ENCODE assay signal across 9 mouse cellular contexts in the genomic region with DNA sequence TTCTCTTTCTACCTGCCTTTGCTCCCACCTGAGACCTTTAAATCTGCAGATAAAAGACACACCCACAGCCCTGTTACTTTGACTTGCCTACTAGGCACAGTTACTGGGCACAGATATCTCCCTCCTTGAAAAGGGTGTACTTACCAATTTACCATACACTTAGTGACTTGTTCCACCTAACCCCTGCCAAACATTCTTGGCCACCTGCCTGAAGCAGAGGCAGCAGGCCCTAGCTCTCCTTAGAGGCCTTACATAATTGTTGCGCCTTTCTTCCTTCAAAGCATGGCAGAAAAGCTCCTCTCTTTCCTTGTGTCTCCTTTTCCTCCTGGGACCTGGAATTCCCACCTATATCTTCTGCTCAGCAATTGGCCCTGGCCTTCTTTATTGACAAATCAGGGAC.
A peak's percentile ranks its signal among the peaks of the same experiment; 100 is the strongest.
DNase-seq lines count a peak whose midpoint lies in the region.
"Had no signal": no experiment of that assay in that cellular context is flagged by ENCODE, and none has a peak within 500 bp of the region (broad histone marks: within the 10 kb centered on the region; RNA-seq: fewer than 3 reads in every experiment).

No protein-coding gene starts in this region.

- intact Hi-C loops in heart, postnatal 25 days (cut with DNase I): no loop called here

- peak; percentile 92 for DNase-seq in heart, adult 11 months
- no peak for DNase-seq in heart, postnatal 25 days (ENCODE audit: low spot score)
- peak; percentile 3 for DNase-seq in lung, postnatal 36 days
- no peak for DNase-seq in lung, postnatal 4 days
- peak; percentile 60 for DNase-seq in kidney, adult 9 months
- DNase-seq in right cerebral cortex, postnatal 10 days (ENCODE audit: low spot score in 2 of 2): no peak
- no peak for DNase-seq in ovary, adult 18-20 months (ENCODE audit: low spot score)
- DNase-seq: cerebellum, adult 9-10 months; lung, embryonic 14.5 days had no signal

Comparison
In these comparisons a context has a peak if more than half of its experiments do, and no peak if none do; other contexts are left out.
1. DNase-seq: peak in heart, adult 11 months (single experiment), lung, postnatal 36 days (single experiment) and kidney, adult 9 months (single experiment); none in heart, postnatal 25 days (single experiment), lung, postnatal 4 days (0 of 2), right cerebral cortex, postnatal 10 days (0 of 2) and ovary, adult 18-20 months (single experiment).